Mouse (Mus musculus) urinary bladder, adult 2 months (tissue): ENCODE data around the gene Hand1. TPM values are rescaled to one million over a fixed set of nuclear protein-coding genes. Genes with fewer than 3 reads are reported as not detected.

Experiments used
- DNase-seq: peaks from one replicate; pipeline ENCODE4 v3.0.0; 2022; ENCODE audit warnings: low spot score
- polyA plus RNA-seq: library from polyadenylated mRNA; depleted of rRNA; stranded (reverse); fragments of >200 nt; gene quantifications from 2 replicates; pipeline ENCODE4 v1.2.3, GENCODE M21; 2012; rRNA removed

Hand1 gene
- polyA plus RNA-seq, 1 experiment: 0.69 TPM

- peak; percentile 69 for DNase-seq
Observed at GRCm38 (mm10) chr11:57801766-57802510, 30.7 kb downstream of the Hand1 start.

DNA sequence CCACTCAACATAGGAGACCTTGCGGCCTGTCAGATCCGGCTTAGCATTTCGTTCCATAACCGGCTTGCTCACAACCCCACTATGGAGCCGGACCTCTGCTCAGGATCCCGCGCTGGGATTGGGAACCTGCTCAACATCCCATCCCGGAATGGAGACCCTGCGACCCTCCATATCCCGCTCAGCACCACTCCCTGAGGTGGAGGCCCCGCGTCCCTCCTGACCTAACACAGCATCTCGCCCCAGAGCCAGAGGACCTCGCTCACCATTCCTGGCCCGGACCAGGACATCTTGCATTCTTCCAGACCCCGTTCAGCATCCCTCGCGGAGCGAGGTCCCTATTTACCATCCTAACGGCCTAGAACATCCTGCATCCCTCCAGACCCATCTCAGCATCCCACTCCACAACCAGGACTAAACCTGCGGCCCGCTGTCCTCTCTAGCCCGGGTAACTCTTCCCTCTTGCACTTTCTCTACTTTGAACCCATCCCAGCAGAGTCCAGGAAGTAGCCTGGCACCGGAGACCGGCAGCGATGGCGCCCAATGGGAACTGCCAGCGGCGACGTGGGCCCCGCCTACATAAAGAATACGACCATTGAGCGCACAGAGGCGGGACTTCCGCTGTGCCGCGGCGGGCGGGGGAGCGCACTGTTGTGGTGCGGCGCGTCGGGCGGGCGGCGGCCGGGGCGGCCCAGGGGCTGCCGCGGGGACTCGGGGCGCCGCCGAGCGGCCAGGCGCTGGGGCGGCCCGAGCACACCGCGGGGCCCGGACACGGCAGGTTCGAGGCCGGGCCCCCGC is 31.4 kb downstream of the Hand1 start, which contains the start of gene Sap30l:
Gene Sap30l (plus strand): TSS at position 667 of the 795 bp plus-strand sequence.
- DNase-seq: peak; percentile 94

- DNase-seq: no peak
Observed at GRCm38 (mm10) chr11:57800266-57800951, 32.2 kb downstream of the Hand1 start.

GRCm38 (mm10) chr11:57799456-57799855 is 33.2 kb downstream of the Hand1 start:
- no peak for DNase-seq

DNA sequence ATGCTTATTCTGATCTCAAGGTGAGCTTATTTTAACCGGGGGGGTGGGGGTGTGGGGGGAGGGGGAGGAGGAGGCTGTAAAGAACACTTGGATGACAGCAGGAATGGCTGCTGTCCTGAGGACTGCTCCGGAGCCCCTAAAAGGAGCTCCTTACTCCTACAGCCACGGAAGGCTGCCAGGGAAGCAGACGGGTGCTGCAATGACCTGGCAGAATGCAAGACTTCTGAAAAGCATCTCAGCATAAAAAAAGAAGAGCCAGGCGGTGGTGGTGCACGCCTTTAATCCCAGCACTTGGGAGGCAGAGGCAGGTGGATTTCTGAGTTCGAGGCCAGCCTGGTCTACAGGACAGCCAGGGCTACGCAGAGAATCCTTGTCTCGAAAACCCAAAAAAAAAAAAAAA is 34.8 kb downstream of the Hand1 start:
- no peak for DNase-seq

- DNase-seq: no peak
Observed at GRCm38 (mm10) chr11:57795086-57795485, 37.5 kb downstream of the Hand1 start.

GRCm38 (mm10) chr11:57790866-57791535 is 41.6 kb downstream of the Hand1 start:
- DNase-seq: no peak

GRCm38 (mm10) chr11:57787913-57788312 is 44.7 kb downstream of the Hand1 start:
- DNase-seq: no peak

GRCm38 (mm10) chr11:57786616-57787418 is 45.8 kb downstream of the Hand1 start:
- DNase-seq: no peak

DNA sequence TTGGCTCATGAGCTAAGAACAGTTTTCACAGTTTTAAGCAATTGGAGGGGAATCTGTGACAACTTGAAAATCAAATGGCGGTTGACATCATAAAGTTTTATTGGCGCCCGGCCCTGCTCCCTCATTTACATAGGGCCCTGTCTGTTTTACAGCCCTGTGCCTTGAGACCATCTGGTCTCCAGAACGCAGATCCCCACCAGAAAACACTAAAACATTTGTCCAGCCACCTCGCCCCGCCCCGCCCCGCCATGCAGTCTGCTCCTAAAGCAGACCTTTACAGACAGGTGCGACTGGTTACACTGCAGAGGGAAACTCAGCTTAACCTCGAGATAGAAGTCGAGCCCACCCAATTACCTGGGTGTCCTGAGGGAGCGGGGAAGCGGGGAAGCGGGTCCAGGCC is 52.8 kb downstream of the Hand1 start:
- no peak for DNase-seq

Other genes with a start within 250 kb of the Hand1 start
- gene Galnt10, start 187.4 kb downstream of the Hand1 start, polyA plus RNA-seq: 14.1 and 17.9 TPM in 2 replicates
- 23.5 and 27.8 TPM in 2 replicates for gene Sap30l, start 31.2 kb downstream of the Hand1 start, polyA plus RNA-seq
- gene Larp1, start 176.2 kb upstream of the Hand1 start, polyA plus RNA-seq: 31.1 and 42.6 TPM in 2 replicates